Mouse (Mus musculus) myocyte (in vitro differentiated cells): ENCODE measurements at regions not wholly inside any gene's neighbourhood (a gene's known extent, or its start where the extent isn't known, plus 50 kb on each side); places are given as distances from the start of the nearest gene placed in this dataset.

Experiments
- CEBPB ChIP-seq: IDR thresholded peaks from 2 replicates; pipeline ENCODE4 v1.6.1; 2011; ENCODE audit warnings: mild to moderate bottlenecking, moderate library complexity; ENCODE audit not compliant: poor library complexity, insufficient read depth, severe bottlenecking
- POLR2A ChIP-seq: IDR thresholded peaks from one replicate; pipeline ENCODE4 v1.6.1; 2011; ENCODE audit warnings: low read depth, mild to moderate bottlenecking, control low read depth, moderate library complexity; ENCODE audit not compliant: insufficient read length
- POLR2AphosphoS2 ChIP-seq: IDR thresholded peaks from one replicate; pipeline ENCODE4 v1.6.1; 2011; ENCODE audit warnings: low read depth, control low read depth; ENCODE audit not compliant: insufficient read length
- USF1 ChIP-seq: IDR thresholded peaks from one replicate; pipeline ENCODE4 v1.6.1; 2011; ENCODE audit warnings: low read depth, mild to moderate bottlenecking, control low read depth, moderate library complexity

DNA sequence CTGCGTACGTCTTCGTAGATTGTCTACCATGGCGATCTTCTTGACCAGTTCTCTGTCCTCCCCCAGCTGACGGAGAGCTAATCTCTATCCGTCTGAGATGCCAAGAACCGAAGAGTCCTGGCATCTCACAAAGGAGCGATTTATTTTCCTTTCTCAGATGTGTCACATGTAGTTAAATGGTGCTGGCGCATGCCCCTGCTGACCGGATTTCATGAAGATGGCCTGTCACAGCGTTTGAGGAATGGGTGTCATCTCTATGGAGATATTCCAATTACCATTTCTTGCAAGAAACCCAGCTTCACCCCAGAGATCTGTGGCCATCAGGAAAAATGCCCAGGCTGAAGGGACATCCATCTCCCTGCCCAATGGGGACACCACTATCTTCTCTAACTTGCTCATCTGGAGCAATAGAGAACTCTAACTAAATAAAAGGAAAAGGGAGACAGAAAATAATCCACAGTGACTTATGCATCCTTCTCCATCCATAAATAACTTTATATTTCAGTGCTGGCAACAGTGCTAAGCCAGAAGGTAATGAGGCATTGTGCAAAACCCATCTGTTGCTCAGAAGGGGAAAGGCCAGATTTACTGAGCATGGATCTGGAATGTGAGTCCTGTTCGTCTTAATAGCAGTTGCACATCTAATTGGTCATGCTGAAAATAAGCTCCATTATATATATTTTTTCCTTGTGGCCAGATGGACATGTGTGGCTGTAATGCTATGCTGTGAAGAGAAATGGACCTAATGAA lies 300.2 kb upstream of the Tgfbr2 start:
- TF ChIP-seq POLR2AphosphoS2 (no peak), POLR2A (no peak), USF1 (no peak), CEBPB (no peak)
